Mouse (Mus musculus): ENCODE measurements around the gene Kmt2b.

GRCm38 (mm10) chr7:30599933-30600353, 11.4 kb upstream of the Kmt2b start:
- no peak for TF ChIP-seq POLR2AphosphoS2 (IDR thresholded peaks at IDR 0.05; ENCODE audit: insufficient read length, low read depth)
- TF ChIP-seq MYOG (IDR thresholded peaks at IDR 0.05; ENCODE audit: control insufficient read depth in 1 of 3, insufficient read depth in 1 of 3, insufficient read length in 2 of 3, low read depth in 2 of 3), result no peak
- TF ChIP-seq E2F4 (IDR thresholded peaks at IDR 0.05; ENCODE audit: insufficient read depth), result no peak
- TF ChIP-seq POLR2A (IDR thresholded peaks at IDR 0.05; ENCODE audit: insufficient read length, low read depth), result no peak
- no peak for TF ChIP-seq CEBPB (IDR thresholded peaks at IDR 0.05; ENCODE audit: insufficient read depth, poor library complexity, severe bottlenecking)
- no peak for TF ChIP-seq MYOD1 (IDR thresholded peaks at IDR 0.05; ENCODE audit: control insufficient read depth in 1 of 3, insufficient read length in 2 of 3, low read depth in 2 of 3)
- TF ChIP-seq MAX (IDR thresholded peaks at IDR 0.05; ENCODE audit: low read depth), result no peak
- no peak for TF ChIP-seq TCF3 (IDR thresholded peaks at IDR 0.05; ENCODE audit: insufficient read length, low read depth)
- TF ChIP-seq USF1 (IDR thresholded peaks at IDR 0.05; ENCODE audit: low read depth), result no peak
- TF ChIP-seq REST (IDR thresholded peaks at IDR 0.05; ENCODE audit: insufficient read depth, insufficient read length), result no peak
- TF ChIP-seq TCF12 (IDR thresholded peaks at IDR 0.05; ENCODE audit: insufficient read depth, poor library complexity, severe bottlenecking), result no peak
